Mouse (Mus musculus) embryo, embryonic 9.5 days (tissue): ENCODE measurements around the gene Itln1.

Experiments
- DNase-seq: peaks from one replicate; pipeline ENCODE4 v3.0.0-alpha.2; 2017; ENCODE audit errors: extremely low spot score

Gene Itln1

GRCm38 (mm10) chr1:171535194-171535593 is at the start of gene Itln1:
Gene Itln1 (minus strand): TSS chr1:171535294.
- DNase-seq, result no peak

GRCm38 (mm10) chr1:171584584-171584983 is 49.5 kb upstream of the Itln1 start:
- no peak for DNase-seq

- DNase-seq, result no peak
Observed at GRCm38 (mm10) chr1:171577168-171577567, 42.1 kb upstream of the Itln1 start.

- DNase-seq, result no peak
Observed at GRCm38 (mm10) chr1:171568436-171568835, 33.3 kb upstream of the Itln1 start.

GRCm38 (mm10) chr1:171566777-171567176 is 31.7 kb upstream of the Itln1 start:
- peak; percentile 55 for DNase-seq

DNA sequence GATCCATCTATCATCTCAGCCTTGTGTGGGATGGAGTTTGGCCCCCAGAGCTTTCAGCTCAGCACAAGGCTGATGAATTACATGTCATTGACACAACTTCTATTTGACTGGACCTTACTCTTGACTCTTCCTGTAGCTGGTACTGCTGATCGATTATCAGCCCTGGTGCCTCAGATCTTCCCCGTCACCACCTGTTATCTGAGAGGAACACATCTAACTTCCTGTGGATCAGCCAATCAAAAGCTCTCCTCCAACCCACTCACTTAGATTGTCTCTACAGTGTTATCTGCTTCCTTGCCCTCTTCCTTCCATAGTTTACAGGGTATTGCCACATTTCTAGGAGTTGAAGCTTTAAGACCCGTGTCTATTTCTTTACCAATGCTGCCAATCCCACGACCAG is 30.8 kb upstream of the Itln1 start:
- no peak for DNase-seq

GRCm38 (mm10) chr1:171564247-171564646 is 29.2 kb upstream of the Itln1 start:
- DNase-seq, result peak; percentile 36

GRCm38 (mm10) chr1:171563042-171563441 is 27.9 kb upstream of the Itln1 start:
- DNase-seq, result no peak

GRCm38 (mm10) chr1:171561639-171562225 is 26.6 kb upstream of the Itln1 start:
- no peak for DNase-seq

DNA sequence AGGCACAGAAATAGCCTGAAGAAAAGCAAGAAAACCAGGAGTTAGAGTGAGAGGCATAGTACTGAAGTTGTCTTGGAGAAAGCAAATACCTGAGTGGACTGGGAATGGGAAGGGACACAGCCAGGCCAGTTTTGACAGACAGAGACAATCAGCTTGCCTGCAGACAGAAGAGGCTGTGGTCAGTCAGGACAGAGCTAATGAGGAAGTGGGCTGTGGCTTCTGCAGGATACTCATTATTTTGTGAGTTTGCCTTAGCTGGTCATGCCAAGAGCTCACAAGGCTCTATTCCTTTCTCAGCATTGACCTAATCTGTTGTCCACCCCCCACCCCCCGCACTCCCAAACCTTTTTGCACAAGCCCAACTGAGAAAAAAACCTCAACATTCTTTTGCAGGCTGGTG is 26.1 kb upstream of the Itln1 start:
- DNase-seq, result no peak

DNA sequence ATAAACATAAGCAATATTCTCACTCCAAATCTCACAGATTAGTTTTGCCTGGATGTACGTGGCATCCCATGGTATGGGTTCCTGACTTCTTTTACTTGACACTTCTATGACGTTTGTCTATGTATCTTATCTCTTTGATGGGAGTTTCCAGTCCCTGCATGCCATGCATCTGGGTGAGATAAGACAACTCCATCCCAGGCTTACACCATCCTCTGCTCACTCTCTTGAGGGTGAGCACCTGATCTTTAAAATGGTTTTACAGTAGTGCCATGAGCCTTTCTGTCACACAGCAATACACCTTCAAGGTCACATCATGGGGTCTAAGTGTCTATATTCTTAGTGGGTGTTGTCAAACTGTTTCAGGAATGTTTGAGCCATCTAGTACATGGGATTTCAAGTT is 25.2 kb upstream of the Itln1 start:
- no peak for DNase-seq

DNA sequence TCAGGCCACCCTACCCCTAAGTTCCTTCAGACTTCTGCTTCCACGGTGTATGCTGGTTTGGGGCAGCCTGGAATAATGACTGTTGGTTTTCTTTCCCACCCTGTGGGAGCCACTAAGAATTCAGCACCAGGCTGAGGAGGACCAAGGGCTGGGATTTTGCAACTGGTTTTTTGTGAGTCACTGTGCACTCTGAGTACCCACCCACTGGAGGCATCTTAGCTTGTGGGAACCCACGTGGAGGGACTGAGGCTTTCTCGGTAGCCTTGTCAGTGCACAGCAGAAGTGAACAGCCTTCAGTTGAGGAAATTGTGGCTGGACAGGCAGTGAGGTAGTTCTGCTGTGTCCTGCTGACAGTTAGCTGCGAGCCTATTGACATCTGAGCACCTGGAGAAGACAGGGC is 23.8 kb upstream of the Itln1 start, which contains the start of gene Cd244a:
Cd244a (plus strand) TSS at position 296 of the 400 bp plus-strand sequence.
- no peak for DNase-seq

DNA sequence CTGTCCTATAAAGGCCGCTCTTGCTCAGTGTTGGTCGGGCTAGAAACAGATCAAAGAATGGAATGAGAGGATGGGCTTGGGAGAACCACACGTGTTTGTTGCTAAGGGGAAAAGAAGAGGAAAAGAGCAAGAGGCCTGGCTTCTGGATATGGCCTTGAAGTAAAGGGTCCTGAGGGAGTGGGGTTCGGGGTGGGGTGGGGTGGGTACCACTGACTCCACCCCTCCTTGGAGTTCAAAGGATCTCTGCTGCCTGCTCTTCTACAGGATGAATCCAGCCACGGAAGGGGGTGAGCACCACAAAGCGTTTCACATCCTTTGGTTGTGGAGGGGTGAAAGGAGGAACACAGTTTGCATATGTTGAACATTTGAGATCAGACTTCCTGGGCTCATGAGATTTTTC is 23.3 kb upstream of the Itln1 start:
- no peak for DNase-seq

- DNase-seq, result no peak
Observed at GRCm38 (mm10) chr1:171556366-171556765, 21.3 kb upstream of the Itln1 start.

GRCm38 (mm10) chr1:171553359-171554341 is 18.6 kb upstream of the Itln1 start:
- peak; percentile 2 for DNase-seq

DNA sequence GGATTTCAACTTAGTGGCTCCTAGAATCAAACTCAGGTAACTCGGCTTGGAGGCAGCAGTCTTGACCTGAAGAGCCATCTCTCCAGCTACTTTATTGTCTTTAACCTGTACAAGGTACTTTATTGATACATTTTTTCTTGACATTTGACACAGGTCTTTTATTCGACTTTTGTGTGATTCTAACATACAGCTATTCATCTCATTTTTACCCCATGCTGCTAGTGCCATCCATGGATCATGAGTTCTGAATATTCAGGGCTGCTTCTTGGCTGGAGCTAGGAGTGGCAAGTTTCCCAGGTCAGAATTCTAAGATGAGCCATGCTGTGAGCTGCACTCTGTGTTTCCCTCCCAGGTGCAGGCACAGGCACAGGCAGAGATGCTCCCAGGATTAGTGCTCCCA is 17.1 kb upstream of the Itln1 start:
- DNase-seq, result no peak

DNA sequence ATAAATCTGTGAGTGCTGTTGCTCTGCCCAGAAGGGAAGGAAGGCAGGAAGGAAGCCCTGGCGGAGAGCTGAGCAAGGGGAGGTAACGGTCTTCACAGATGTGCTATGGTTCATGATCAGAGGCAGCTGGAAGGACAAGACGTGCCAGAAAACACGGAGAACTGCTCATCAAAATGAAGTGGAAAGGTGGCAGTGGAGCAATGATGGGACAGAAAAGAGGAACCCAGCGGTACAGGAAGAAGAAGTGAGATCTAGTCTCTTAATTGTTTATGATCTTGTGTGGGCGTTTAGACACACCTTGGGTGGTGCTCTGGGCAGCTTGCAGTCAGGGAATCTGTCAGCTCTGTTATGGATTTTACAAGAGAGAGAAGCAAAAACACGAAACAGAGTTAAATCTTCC is 16.2 kb upstream of the Itln1 start:
- DNase-seq, result no peak

DNA sequence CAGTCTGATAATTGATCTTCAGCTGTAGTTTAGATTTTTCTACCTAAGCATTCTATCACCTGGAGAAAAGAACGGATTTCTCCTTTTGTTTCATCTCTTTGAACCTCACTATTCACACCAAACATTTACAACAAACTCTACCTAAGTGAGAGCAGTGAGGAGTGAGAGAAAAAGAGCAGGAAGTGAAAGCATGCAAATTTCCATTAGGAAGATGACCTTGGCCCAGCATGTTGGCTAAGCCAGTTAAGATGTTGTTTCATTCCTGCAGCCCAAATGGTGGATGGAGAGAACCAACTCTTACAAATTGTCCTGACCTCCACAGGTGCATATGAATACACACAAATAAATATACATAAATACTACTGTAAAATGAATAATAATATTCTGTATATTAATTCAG is 5.6 kb upstream of the Itln1 start:
- DNase-seq, result no peak

- no peak for DNase-seq
Observed at GRCm38 (mm10) chr1:171534557-171534956, 537 bp downstream of the Itln1 start.

- no peak for DNase-seq
Observed at GRCm38 (mm10) chr1:171532830-171533229, 2.3 kb downstream of the Itln1 start.

DNA sequence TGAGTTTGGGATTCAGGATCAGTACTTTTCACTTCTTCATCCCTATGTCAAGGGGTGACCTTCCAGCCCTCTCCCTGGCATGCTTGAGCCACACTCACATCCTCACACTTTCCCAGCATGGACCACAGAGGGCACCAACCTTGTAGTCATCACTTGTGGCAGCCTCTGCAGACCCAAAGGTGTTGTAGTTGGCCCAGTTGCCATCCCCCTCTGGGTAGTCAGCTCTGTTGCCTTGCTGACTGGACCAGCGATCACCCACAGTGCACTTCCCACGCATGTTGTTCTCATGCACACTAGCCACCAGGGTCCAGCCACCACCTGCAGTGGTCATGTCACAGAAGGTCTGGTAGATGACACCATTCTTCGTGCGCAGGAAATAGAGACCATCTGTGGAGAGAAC is 3.7 kb downstream of the Itln1 start:
- DNase-seq, result no peak

DNA sequence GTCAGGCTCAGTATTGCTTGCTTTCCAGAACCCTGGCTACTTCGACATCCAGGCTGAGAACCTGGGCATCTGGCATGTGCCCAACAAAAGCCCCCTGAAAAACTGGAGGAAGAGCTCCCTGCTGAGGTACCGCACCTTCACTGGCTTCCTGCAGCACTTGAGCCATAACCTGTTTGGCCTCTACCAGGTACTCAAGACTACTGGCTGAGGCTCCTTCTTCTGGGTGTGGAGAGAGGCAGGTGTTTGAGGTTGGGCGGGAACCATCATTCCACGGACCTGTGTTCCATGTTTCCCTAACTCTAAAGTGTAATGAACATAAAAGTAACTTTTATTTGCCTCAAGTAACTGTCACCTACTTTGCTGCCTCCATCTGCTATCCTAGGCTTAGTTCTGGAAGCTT is 19.5 kb downstream of the Itln1 start:
- DNase-seq, result no peak

DNA sequence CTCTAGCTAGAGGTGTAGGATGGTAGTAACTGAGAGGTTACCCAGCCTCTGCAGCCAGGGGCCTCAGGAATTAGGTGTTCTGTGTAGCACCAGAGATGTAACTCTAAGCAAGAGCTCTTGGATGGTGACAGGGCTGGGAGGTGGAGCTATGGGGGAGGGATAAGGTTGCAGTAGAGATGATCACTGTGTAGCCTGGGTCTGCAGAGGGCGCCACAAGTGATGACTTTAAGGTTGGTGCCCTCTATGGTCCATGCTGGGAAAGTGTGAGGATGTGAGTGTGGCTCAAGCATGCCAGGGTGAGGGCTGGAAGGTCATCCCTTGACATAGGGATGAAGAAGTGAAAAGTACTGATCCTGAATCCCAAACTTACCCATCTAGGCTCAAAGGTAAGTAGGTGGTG is 20.1 kb downstream of the Itln1 start:
- DNase-seq, result no peak
